Mouse (Mus musculus) liver, adult 2 months (tissue): ENCODE data around the gene Bcl9l.
"Not testable (repeated sequence)": the region's sequence is repeated elsewhere in the genome, so short reads cannot be mapped to it uniquely, and the experiment has no call there.

ENCODE experiments used
- CTCF ChIP-seq: fragments of 200-500 bp; IDR thresholded peaks from 2 replicates; pipeline ENCODE4 v1.5.1; 2011; ENCODE audit warnings: low read depth, low read length, control low read depth
- POLR2A ChIP-seq: fragments of 200-500 bp; IDR thresholded peaks from 2 replicates; pipeline ENCODE4 v1.6.1; 2011; ENCODE audit warnings: low read length, control low read depth; ENCODE audit not compliant: insufficient read depth; ENCODE audit errors: extremely low read depth

- not testable (repeated sequence) for TF ChIP-seq CTCF, POLR2A
Observed at GRCm38 (mm10) chr9:44444402-44445025, 38.1 kb upstream of the Bcl9l start.
